Mouse (Mus musculus): ENCODE results near the gene Aggf1. TPM values are rescaled to one million over a fixed set of nuclear protein-coding genes. Genes with fewer than 3 reads are reported as not detected.

Aggf1 gene
- total RNA-seq, 2 experiments from 2014 or later: 34.4 to 35.9 TPM

DNA sequence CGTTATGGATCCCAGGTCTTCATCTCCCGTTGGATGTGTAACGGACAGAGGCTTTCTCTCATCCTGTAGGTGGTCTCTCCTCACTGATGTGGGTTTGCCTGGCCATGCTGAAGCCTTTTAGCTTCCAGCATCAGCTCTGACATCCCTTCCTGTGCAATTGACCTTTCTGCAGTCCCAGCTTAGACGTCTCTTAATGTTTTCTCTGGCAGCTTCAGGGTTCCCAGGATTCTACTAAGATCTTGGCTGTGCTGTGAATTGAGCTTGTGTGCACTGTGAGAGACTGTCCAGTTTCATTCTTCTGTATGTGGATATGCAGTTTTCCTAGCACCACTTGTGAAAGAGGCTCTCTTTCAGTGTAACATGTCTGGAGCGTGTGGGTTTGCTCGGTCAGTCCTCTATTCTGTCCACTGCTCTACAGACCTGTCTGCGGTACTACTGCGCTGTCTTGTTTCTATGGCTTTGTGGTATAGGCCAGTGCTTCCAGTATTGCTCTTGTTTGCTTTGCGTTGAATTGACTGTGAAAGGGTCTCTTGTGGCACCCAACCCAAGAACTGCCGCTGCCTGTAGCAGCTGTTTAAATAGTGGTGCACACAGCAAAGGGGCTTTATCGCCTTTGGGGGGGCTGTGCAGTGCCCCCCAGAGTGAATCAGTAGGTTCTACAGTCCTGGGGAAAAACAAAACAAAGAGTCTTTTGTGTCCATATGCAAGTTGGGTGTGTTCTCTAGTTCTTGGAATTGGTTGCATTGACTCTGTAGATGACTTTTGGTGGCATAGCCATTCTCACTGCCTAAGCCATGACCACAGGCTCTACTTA, 42.9 kb downstream of the Aggf1 start:
- DNase-seq: no peak

DNA sequence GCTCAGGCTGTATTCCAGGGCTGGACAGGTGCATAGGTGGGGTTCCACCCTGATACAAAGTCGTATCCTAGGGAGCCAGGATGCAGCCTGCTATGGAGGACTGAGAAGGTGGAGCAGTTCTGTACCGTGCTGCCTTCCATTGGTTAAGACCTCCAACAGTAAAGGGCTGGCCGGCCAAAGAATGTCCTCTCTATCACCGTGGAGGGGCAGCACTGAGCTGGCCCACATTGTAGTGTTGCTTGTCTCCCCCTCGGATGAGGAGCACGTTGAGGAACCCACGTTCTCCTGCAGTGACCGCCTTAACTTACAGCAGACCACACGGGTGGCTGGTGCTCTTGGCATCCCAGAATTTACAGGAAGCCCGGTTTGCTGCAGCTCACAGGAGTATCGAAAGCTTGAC, 44.6 kb downstream of the Aggf1 start:
- no peak for DNase-seq

DNA sequence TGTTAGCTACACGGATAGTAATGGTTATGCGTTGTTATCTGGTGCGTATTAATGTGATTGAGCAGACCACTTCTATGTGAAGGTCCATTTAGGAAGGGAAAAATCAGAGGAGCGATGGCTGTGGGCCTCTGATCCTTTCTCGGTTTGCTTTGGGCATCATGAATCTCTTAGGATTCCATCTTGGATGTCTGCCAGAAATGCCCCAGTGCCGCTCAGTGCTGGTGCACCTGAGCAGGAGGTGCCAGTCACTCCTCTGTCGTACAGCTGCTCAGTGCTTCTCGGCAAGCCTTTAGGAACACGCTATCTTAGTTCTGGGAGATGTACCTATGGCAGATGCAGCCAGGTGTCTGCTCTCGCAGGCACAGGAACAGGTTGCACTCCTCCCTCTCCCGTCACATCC, 46.4 kb downstream of the Aggf1 start:
- DNase-seq: no peak

DNA sequence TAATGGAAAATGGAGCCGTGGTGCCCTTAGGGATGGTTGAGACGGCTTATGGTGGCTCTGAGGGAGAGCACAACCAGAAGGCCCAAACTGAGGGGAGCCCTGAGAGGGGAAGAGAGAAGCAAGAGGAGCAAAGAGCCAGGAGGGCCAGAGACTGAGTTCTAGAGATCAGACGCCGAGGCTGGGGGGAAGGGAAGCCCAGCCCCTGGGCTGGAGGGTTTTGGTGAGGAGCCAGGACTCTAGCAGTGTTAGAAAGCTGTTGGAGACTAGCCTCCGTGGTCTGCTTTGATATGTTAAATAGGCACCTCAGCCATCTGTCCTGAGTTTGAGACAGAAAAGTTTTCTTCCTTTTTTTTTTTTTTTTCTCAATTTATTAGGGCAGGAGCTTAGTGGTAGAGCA, 47.8 kb downstream of the Aggf1 start:
- DNase-seq: peak; percentile 3 to 18

DNA sequence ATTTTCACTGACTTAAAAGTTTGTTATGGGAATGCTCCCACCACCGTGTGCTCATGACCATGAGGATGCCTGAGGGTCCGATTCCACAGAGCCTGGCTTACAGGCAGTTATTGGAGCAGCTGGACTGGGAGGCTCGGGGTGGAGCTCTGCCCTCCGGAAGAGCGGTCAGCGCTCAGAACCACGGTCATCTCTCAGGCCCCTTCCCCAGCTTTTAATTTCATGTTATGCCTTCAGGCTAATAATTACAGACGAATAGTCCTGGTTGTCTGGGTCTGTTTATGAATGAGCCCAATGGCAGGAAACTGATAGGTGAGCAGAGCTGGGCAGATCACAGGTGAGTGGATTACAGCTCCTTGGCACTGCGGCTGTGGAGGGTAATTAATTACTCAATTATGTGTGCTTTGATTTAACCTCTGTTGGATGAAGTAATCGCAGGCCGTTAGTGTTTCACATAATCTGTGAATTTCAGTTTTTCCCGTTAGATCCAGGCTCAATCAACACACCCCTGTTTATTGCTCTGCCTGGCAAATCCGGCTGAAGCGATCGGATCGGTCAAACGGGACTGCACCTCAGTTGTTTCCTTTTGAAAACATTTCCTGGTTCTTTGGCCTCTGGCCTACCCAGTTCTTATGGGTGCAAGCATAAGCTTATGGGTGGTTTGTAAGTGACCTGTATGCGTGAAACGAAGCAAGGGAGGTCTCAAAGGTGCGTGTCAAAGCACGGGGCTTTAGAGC, 48.4 kb downstream of the Aggf1 start:
- no peak for DNase-seq

DNA sequence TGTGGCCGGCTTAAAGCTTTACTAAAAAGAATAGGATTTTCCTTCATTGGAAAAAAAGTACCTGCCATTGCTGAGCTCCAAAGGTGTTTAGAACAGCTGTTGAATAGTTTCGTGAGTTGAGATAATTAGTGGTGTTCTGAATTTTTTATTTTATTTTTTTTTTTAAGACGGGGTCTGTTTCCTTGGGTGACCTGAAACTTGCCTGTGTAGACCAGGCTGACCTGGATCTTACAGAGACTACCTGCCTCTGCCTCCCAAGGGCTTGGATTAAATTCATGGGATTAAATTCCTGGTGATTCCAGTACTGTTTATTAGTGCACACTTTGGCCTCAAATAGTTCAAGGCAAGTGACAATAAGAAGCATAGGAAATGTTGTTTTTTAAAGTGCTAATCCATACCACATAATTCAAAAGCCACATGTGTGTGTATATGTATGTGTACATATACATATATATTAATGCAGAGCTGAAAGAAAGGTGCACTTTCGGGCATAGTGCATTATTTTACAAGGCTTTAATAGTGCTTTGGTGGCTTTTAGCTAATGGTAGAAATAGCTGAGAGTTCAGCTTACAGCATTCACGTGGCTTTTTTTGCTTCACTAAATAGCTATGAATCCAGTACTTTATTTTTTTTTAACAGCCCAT, 49.1 kb downstream of the Aggf1 start:
- no peak for DNase-seq

DNA sequence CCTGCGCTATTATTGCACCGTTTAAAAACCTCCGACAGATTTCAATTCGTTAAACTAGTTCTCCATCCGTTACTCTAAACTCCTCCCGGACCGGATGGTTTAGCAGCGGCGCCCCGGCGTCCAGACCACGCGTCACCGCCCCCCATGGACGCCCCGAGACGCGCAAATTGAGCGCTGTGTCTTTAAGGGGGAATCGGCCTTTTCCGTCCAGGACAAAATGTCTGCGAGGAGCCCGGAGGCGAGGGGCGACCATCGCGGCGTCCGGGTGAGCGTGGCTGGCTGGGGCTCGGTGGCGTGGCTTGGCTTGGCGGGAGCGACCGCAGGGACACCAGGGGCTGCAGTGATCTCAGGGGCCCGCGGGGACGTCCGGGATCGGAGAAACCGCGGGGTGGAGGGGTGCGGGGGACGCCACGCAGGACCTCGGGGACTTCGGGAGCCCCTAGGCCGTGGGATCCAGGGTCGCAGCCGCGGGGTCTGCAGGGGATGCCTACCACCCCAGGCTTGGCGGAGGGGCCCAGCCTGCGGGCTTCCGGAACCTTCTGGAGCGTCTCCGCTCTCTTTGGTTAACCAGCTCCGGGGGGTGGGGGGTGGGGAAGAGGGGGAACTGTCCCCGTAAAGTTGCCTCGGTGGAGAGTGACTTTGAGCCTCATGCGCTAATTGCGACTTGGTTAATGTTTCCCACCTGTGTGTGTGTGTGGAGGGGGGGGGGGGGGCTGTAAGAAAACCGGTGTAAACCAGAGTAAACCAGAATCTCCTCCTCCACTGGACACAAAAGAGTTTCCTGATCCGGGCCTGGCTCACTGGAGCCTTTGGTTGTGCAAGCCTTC, 49.9 kb downstream of the Aggf1 start:
- DNase-seq: peak; percentile 71 to 80

DNA sequence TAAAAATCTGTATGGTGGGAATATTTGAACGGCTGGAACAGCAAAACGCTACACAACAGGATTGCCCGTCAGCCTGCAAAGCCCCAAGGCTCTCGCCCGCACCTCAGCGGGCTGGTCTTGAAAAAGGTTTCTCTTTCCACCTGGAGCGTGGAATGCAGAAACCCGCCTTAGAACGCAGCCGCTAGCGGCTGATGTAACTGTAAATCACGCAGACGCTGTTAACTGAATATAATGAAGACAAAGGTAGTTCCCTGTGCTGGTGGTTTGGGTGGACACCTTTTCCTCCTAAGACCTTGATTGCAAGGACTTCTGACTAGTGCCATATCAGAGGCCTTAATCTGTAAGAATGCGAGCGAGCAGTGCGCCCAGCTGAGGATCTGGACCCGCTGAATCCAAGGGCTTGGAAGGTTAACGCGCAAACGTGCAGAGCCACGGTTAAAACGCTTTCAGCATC, 50.5 kb downstream of the Aggf1 start:
- DNase-seq: peak; percentile 6 to 35

DNA sequence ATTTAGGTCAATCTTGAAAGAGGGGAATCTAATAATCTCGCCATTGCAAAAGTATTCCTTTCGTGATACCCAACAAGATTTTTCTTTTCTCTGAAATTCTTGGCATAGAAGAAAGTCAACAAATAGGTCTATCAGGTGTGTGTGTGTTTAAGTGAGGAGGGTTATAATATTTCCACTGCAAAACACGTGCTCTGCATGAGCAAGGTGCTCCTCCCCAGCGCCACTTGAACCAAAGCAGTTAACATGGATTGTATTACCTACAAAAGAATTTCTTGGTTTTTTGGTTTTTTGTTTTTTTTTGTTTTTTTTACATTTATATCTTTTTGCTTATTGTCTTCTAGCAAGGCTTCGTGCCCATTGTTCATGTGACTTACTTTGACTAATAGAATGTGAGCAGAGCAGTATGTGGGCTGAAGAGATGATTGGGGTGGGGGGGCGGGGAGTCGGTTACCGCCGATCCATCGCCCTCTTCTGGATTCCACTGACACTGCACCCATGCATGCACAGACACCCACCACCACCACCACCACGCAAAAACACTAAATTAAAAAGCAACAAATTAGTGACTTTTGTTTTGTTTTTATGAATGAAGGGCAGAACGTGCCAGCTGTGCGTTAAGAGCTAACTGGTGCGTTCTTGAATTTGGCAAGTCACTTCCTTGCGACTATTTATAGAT, 51.1 kb downstream of the Aggf1 start:
- peak; percentile 66 to 80 for DNase-seq

DNA sequence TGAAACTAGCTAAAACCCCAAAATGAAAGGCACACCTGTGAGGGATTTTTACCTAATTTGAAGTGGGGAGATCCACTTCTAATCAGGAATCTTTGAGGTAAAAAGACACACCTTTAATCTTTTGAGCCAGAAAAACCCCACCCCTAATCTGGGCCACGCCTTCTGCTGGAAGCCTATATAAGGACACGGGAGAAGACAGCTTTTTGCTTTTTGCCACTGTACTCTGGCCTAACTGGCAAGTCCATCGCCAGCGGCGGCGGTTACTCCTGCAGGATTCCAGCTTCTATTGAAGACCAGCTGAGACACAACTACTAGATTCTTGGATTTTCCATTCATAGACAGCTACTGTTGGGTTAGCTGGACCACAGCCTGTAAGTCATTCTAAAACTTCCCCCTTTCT, 51.8 kb downstream of the Aggf1 start, which contains the start of gene Zbed3:
Gene Zbed3 (plus strand): TSS at position 213 of the 400 bp plus-strand sequence.
- no peak for DNase-seq

DNA sequence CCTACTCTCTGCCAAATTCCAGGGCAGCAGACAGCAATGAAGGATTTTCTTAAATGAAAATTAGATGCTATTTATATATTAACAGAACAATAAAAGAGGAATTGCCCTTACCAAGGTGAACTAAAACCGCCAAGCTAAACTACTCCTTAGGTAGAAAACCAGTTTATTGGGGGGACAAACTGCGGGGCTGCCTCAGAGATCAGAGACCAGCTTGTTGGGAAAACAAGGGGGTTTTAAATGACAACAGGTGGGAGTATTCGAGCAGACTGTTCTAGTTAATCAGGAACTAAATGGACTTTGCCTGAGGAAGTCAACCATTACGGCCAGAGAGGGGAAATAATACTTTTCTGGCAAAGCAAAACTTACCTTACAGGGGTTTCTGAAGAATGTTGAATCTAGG, 54.7 kb downstream of the Aggf1 start:
- no peak for DNase-seq

DNA sequence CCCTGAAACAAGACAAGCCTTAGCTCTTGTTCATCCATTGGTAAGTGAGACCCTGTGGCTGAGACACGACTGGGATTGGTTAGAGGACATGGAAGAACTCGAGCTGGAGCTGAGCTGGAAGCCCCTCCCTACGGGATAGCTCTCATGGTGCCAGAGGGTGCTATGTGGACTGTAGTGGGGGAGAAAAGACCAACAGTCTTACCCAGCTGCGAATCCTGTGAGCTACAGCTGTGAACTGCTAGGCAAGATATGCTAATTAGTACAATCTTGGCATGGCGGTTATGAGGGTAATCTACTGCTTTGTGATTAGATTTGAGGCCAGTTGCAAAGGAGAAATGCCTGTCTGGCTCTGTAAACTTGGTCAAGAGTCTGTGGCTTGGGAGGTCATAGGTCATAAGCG, 56.0 kb downstream of the Aggf1 start:
- no peak for DNase-seq

DNA sequence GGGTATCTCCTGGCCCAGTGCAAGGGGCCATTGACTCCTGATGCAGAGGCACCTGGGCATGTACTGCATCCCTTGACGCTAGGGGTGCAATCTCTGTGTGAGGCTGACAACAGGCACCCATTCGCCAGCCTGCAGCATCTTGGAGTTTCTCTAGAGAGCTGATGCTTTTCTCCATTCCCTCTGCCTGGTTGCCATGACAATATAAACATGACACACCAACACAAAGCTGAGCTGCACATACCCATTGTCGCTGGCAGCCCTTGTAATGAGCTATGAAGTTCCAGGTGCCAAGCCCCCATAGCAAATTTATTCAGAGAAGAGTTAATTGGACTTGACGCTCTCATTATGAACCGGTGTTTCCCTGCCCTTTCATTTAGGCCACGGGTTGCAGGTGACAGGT, 63.1 kb downstream of the Aggf1 start:
- DNase-seq: no peak

DNA sequence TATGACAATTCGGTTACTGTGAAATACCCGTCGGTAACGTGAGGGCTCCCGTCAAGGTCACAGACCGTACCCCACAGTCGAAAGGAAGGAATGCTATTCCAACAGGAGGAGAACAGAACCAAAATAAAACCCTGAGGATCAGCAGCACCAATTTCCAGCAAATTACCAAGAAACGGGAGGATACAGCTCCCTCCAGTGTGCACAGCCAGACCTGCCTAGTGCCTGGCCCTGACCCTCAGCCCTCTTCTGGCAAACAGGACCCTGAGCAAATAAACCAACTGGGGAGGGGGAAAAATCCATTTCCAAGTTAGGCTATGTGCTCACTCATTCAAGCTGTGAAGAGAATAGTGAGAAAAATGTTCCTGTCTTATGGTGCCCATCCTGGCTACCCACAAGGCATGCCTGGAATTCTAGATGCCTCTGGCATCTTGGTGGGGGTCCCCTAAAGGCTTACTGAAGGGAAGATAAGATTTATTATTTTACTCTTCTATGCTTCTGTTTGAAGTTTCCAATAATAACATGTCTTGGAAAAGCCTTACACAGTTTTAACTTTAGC, 68.0 kb downstream of the Aggf1 start:
- no peak for DNase-seq

DNA sequence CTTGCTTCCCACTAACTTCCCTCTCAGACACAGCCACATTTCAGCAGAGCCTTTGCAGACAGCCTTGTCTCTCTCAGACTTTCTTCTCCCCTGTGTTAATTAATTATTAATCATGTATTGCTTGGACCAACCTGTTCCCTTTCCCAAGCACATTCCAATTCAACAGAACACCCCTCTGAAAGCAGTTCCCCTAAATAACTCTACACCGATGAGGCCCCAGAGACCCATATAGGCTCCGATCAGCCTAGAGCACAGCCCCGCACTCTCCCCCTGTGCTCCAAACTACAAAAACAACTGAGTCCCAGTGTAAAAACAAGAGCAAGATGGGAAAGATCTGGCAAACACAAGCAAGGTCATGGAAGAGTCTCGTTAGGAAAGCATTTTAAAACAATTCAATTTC, 68.6 kb downstream of the Aggf1 start:
- DNase-seq: no peak

Other genes with a start within 250 kb of the Aggf1 start
- gene Pde8b, start 125.0 kb downstream of the Aggf1 start, total RNA-seq (2021): 100 to 1,000 TPM in 1 of 2 experiments, 10 to 100 TPM in 1; 77.0 to 158 TPM
- gene Zbed3, start 51.7 kb downstream of the Aggf1 start, total RNA-seq (2021): 10 to 100 TPM; 24.8 to 31.0 TPM
- gene Crhbp, start 69.6 kb upstream of the Aggf1 start, total RNA-seq (2021): under 1 TPM in 1 of 2 experiments, not detected in 1; 0.40 TPM
- gene S100z, start 103.4 kb upstream of the Aggf1 start, total RNA-seq (2021): not detected
- gene F2rl1, start 149.9 kb upstream of the Aggf1 start, total RNA-seq (2021): under 1 TPM; 0.10 to 0.20 TPM
- gene F2r, start 243.1 kb upstream of the Aggf1 start, total RNA-seq (2021): 100 to 1,000 TPM; 138 to 155 TPM

Measured in adrenal gland, postnatal 36 days (tissue).